Mouse (Mus musculus) gastrocnemius, postnatal 14 days (tissue): ENCODE results near the gene Zfp119a. TPM values are rescaled to one million over a fixed set of nuclear protein-coding genes. Genes with fewer than 3 reads are reported as not detected.
A peak's percentile ranks its signal among the peaks of the same experiment; 100 is the strongest.
"Not testable (repeated sequence)": the region's sequence is repeated elsewhere in the genome, so short reads cannot be mapped to it uniquely, and the experiment has no call there.

Experiments used
- DNase-seq: peaks from one replicate; pipeline ENCODE4 v3.0.0; 2021; ENCODE audit warnings: mixed read lengths
- intact Hi-C: fragments of 180-260 bp; cut with DNase I; formaldehyde crosslinking; loops from one replicate; pipeline ENCODE4 v1.15.1; 2025; ENCODE audit warnings: low total_unique reads
- long read RNA-seq, 2 experiments: library from polyadenylated mRNA; stranded (forward); transcript quantifications; one replicate each; pipeline ENCODE4 v2.0.0; 2021
- total RNA-seq, 2 experiments: library from RNA; stranded (reverse); gene quantifications; 2 replicates each; pipeline ENCODE4 v1.2.3; 2021

The Zfp119a gene
- 1 to 10 TPM; 3.3 to 4.0 TPM for total RNA-seq
- long read RNA-seq, experiment 1, partial matches to known transcripts, result 0 of 5 reads
- long read RNA-seq, experiment 1, other reads (novel, unspliced or antisense), result 2 of 5 reads
- long read RNA-seq, experiment 2, partial matches to known transcripts, result 0 of 1 reads
- long read RNA-seq, experiment 2, other reads (novel, unspliced or antisense), result 0 of 1 reads

DNA sequence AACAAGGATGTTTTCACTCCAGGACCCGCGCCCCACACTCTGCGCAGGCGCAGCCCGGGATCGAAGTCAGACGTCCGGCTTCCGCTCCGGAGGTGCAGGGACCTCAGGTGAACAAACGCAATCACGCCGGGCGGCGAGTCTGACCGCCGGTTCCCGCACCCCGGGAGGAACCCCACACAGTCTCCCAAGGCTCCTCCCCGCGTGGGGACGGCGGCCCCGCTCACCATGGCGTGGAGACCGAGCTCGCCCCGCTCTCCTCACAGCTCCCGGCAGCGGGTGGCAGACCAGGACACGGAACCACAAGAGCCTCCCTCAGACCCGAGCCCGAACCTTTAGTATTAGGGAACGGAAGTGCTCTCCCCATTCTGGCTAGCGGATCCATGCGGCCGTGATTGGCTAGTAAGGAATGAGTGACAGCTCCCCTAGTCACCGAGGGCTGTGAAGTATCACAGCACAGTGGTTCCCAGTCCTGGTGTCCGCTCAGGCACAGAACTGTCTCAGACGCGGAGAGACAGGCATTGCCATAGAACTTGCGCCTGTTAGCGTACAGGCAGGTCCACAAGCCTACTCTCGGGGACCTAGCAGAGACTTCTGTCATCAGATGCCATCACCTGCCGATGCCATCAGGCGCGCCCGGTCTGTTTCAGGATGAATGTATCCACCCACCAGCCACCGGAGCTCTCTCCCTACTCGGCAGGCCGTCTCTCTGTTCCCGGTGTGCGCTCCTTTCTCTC, at the start of gene Zfp119a:
TSS of gene Zfp119a (minus strand) at position 295 of the 734 bp plus-strand sequence.
- intact Hi-C loops, result not testable (repeated sequence)
- peak; percentile 72 for DNase-seq

GRCm38 (mm10) chr17:55906669-55907068, 27.9 kb upstream of the Zfp119a start:
- DNase-seq, result no peak
- intact Hi-C loops, result no loop called here

DNA sequence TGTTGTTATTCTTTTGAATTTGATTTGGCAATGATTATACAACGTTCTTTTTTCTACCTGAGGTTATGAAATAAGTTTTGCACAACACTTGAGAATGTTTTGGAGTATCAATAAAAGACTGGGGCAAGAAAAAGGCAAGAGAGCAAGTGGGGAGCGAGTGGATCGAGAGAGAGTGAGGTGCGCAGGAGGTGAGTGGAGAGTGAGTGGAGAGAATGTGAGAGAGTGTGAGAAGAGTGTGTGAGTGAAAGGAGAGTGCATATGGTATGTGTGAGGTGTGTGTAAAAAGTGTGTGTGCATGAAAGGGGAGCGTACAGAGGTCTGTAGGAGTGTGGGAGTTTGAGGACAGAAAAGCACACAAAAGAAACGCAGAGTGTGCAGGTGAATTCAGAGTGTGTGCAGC, 25.4 kb upstream of the Zfp119a start:
- DNase-seq, result no peak
- intact Hi-C loops, result no loop called here

- intact Hi-C loops, result no loop called here
- no peak for DNase-seq
These were observed 25.0 kb upstream of the Zfp119a start for GRCm38 (mm10) chr17:55903687-55904086.

DNA sequence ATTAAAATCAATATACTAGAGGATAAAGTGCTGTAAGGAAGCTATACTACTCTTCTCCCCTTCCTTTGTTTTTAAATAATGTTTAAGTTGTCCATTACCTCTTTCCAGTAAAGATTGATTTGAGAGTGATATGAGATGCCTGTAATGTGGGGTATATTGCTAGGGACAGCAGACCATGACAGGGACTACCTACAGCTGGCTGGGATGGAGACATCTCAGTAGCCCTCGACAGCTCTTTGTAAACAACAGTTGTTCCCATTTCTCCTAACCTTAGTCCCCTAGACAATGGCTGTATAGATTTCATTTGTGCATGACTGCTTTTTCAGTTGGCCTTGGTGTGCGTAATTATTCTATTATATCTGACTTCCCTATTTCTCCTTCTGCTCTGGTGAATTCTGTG, 24.4 kb upstream of the Zfp119a start:
- intact Hi-C loops, result no loop called here
- no peak for DNase-seq

- intact Hi-C loops, result not testable (repeated sequence)
These were observed 13.8 kb upstream of the Zfp119a start for GRCm38 (mm10) chr17:55892406-55892955.

DNA sequence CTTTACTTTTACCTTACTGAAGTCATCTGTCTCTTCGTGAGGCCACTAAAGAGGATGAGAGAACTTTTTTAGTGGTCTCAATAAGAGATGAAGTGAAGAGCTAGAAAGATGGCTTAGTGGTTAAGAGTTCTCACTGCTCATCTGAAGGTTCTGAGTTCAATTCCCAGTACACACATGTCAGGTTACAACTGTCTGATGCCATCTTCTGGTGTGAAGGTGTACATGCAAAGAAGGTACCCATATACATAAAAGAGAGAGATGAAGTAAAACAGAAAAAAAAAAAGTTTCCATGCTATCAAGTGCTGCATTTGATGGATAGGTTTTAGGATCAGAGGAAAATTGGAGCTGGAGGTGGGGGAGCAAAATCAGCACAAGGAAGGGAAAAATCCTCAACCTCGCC, 6.2 kb upstream of the Zfp119a start:
- intact Hi-C loops, result no loop called here

More at GRCm38 (mm10) chr17:55892406-55892955, 13.8 kb upstream of the Zfp119a start:
- DNase-seq, result not testable (repeated sequence)

GRCm38 (mm10) chr17:55883631-55884030, 4.9 kb upstream of the Zfp119a start:
- no peak for DNase-seq
- intact Hi-C loops, result no loop called here

More for the DNA sequence above, 6.2 kb upstream of the Zfp119a start:
- DNase-seq, result no peak

DNA sequence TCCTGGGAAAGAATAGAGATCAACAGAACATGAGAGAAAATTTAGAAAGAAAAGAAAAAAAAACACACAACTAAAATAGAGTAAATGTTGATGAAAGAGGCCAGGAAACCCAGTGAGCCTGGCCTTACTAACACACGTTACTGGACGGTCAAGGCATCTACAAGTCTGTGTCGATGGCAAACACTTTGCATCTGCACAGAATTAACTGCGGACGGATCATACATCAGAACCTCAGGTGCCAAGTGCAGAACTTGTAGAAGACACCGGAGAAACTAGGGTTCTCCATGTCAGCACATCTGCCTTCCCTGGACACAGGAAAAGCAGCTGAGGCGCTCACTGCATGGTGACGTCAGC, 471 bp downstream of the Zfp119a start:
- DNase-seq, intact Hi-C loops: not testable (repeated sequence)

DNA sequence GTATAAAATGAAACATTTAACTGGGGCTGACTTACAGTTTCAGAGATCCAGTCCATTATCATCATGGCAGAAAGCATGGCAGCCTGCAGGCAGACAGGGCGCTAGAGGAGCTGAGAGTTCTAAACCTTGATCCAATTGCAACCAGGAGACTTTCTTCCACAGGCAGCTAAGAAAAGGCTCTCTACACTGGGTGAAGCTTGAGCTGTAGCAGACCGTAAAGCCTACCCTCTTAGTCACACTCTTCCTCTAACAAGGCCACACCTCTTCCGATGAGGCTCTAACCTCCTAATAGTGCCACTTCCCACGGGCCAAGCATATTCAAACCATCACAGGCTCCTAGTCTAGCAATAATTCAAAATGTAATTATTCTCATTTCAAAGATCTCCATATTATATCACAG, 1.5 kb downstream of the Zfp119a start:
- DNase-seq, result no peak
- intact Hi-C loops, result no loop called here

- DNase-seq, result no peak
- intact Hi-C loops, result no loop called here
These were observed 35.7 kb downstream of the Zfp119a start for GRCm38 (mm10) chr17:55843067-55843466.

- intact Hi-C loops, result no loop called here
- DNase-seq, result no peak
These were observed 57.2 kb downstream of the Zfp119a start for GRCm38 (mm10) chr17:55821566-55821965.

DNA sequence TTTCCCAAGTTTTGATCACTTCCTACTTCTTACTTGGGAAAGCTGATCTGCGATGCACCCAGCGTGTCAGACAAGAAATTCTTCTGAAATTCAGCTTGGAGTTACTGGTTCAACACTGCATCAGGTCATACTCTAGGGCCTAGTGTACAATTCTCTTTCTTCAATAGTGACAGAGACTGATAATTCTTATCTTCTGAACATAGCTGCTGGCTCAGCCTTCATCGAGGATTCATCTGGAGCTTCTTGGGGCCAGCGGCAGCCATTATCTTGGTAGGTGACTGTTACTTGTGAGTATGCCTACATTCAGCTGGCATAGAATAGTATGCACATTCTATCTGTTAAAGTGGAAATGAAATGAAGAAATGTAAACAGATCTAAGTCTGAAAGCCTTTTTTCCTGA, 61.9 kb downstream of the Zfp119a start:
- no peak for DNase-seq
- intact Hi-C loops, result no loop called here

Other genes with a start within 250 kb of the Zfp119a start
- 1 to 10 TPM; 1.5 to 2.0 TPM for gene Pot1b, start 166.3 kb downstream of the Zfp119a start, total RNA-seq
- gene Adgre4, start 128.9 kb downstream of the Zfp119a start, total RNA-seq, result under 1 TPM; 0.09 to 0.12 TPM
- gene Zfp959, start 13.2 kb upstream of the Zfp119a start, total RNA-seq, result 1 to 10 TPM; 3.1 to 3.6 TPM
- 1 to 10 TPM; 3.1 to 3.7 TPM for gene Zfp119b, start 70.6 kb upstream of the Zfp119a start, total RNA-seq
- gene Ebi3, start 73.7 kb upstream of the Zfp119a start, total RNA-seq, result under 1 TPM; 0.33 to 0.47 TPM
- gene Yju2, start 80.2 kb upstream of the Zfp119a start, total RNA-seq, result 10 to 100 TPM in 1 of 2 experiments, 1 to 10 TPM in 1; 9.3 to 10.3 TPM
- gene Shd, start 91.5 kb upstream of the Zfp119a start, total RNA-seq, result under 1 TPM; 0.31 to 0.62 TPM
- under 1 TPM in 1 of 2 experiments, not detected in 1; 0.55 TPM for gene Fsd1, start 107.6 kb upstream of the Zfp119a start, total RNA-seq
- 1 to 10 TPM; 3.9 to 4.4 TPM for gene Stap2, start 126.7 kb upstream of the Zfp119a start, total RNA-seq
- gene Mpnd, start 126.8 kb upstream of the Zfp119a start, total RNA-seq, result 10 to 100 TPM; 32.8 to 38.4 TPM
- 10 to 100 TPM; 18.3 to 20.4 TPM for gene Sh3gl1, start 157.7 kb upstream of the Zfp119a start, total RNA-seq
- gene Chaf1a, start 161.5 kb upstream of the Zfp119a start, total RNA-seq, result 1 to 10 TPM; 1.8 to 2.3 TPM
- gene Ubxn6, start 196.1 kb upstream of the Zfp119a start, total RNA-seq, result 10 to 100 TPM; 38.3 to 38.9 TPM
- gene Hdgfl2, start 200.7 kb upstream of the Zfp119a start, total RNA-seq, result 10 to 100 TPM; 27.7 TPM
- 100 to 1,000 TPM; 127 to 310 TPM for gene Plin4, start 230.9 kb upstream of the Zfp119a start, total RNA-seq
- gene Plin5, start 238.7 kb upstream of the Zfp119a start, total RNA-seq, result 10 to 100 TPM; 17.6 to 48.3 TPM
- gene Lrg1, start 243.1 kb upstream of the Zfp119a start, total RNA-seq, result 1 to 10 TPM; 2.9 to 5.6 TPM